Mouse (Mus musculus) CD4-positive, CD25-positive, alpha-beta regulatory T cell, adult 2 months (primary cell): ENCODE measurements around the gene Cit.

ENCODE experiments used
- DNase-seq: peaks from one replicate; pipeline ENCODE4 v3.0.0-alpha.2; 2012; ENCODE audit warnings: low read depth, low spot score

The Cit gene

GRCm38 (mm10) chr5:116036465-116036864 lies 191.4 kb downstream of the Cit start:
- DNase-seq = no peak

GRCm38 (mm10) chr5:116037731-116038130 lies 192.7 kb downstream of the Cit start:
- DNase-seq = no peak

- peak; percentile 37 for DNase-seq
Observed at GRCm38 (mm10) chr5:116039706-116040105, 194.6 kb downstream of the Cit start.

DNA sequence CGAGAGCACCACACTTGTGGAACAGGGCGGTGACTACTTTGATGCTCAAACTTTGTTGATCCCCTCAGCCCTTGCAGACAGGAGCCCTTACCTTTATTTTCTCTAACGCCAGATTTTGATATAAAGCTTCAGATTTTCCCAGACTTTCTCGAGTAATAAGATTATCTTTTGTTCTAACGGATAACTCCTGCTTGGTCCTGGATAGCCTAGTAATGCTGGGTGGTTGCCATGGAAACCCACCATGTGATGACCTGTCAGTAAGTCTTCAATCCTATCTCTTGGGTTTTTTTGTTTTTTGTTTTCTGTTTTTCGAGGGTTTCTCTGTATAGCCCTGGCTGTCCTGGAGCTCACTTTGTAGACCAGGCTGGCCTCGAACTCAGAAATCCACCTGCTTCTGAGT lies 197.2 kb downstream of the Cit start:
- DNase-seq = no peak

DNA sequence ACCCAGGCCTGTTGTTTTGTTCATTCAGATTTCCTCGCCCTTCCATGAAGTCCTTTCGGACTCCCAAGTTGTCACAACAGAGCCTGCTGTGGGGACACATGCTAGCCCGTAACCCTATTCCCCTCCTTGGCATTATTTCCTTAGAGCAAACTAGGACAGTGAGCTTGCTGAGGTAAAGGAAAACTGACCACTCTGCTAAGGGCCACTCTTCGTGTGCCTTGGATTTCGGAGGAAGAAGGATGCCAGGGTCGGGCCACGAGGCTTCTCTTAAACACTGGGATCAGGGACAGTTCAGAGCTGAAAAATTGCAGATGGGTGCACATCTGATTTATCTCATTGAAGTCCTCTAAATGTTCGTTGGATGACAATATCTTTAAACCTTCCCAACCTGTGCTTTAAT lies 200.5 kb downstream of the Cit start:
- DNase-seq = no peak

DNA sequence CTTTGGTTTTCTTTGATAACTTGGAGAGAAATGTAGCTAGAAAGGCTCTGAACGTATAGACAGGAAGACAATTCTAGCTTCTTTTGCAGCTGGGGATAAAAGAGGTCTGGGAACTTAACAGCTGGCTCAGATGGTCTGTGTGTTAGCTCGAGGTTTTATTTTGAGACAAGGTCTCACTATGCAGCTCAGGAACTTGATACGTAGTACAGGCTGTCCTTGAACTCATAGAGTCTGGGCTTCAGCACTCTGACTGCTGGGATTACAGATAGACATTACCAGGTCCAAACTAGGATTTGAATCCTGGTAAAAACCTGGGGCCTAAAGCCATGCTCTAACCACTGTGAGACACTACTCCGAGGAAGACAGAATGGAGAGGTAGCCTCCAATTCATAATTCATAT lies 201.2 kb downstream of the Cit start:
- DNase-seq = no peak

GRCm38 (mm10) chr5:116048321-116048720 lies 203.2 kb downstream of the Cit start:
- no peak for DNase-seq

- no peak for DNase-seq
Observed at GRCm38 (mm10) chr5:116049821-116050220, 204.7 kb downstream of the Cit start.

GRCm38 (mm10) chr5:116052171-116052570 lies 207.1 kb downstream of the Cit start:
- DNase-seq = no peak

- DNase-seq = no peak
Observed at GRCm38 (mm10) chr5:116052826-116053225, 207.7 kb downstream of the Cit start.
